Mouse (Mus musculus) lung, embryonic 14.5 days (tissue): Measurements from ENCODE around the gene Coq6. TPM values are rescaled to one million over a fixed set of nuclear protein-coding genes. Genes with fewer than 3 reads are reported as not detected.

Experiments
- ATAC-seq: fragments of 200-750 bp; cut with Nextera tagmentation; 2 replicates; pipeline ENCODE4 v1.8.0; 2017; ENCODE audit warnings: mild to moderate bottlenecking, moderate TSS enrichment, moderate library complexity; ENCODE audit not compliant: insufficient read depth
- DNase-seq: peaks from one replicate; pipeline ENCODE4 v3.0.0-alpha.2; 2015
- H3K27ac ChIP-seq: fragments of 300-500 bp; sonication (generic); 2 replicates; pipeline ENCODE4 v1.5.1; 2014; ENCODE audit warnings: low read depth, mild to moderate bottlenecking, moderate library complexity
- H3K27me3 ChIP-seq: fragments of 300-500 bp; sonication (generic); 2 replicates; pipeline ENCODE4 v1.6.1; 2014; ENCODE audit warnings: low read length, control low read depth; ENCODE audit not compliant: insufficient read depth
- H3K36me3 ChIP-seq: fragments of 300-500 bp; sonication (generic); 2 replicates; pipeline ENCODE4 v1.6.1; 2014; ENCODE audit warnings: control low read depth; ENCODE audit not compliant: insufficient read depth
- H3K4me1 ChIP-seq: fragments of 300-500 bp; sonication (generic); 2 replicates; pipeline ENCODE4 v1.6.1; 2014; ENCODE audit warnings: antibody characterized with exemption, control low read depth; ENCODE audit not compliant: insufficient read depth
- H3K4me2 ChIP-seq: fragments of 300-500 bp; sonication (generic); 2 replicates; pipeline ENCODE4 v1.6.1; 2014; ENCODE audit warnings: mild to moderate bottlenecking
- H3K4me3 ChIP-seq: fragments of 300-500 bp; sonication (generic); 2 replicates; pipeline ENCODE4 v1.5.1; 2014; ENCODE audit warnings: low read depth, low read length
- H3K9ac ChIP-seq: fragments of 300-500 bp; sonication (generic); 2 replicates; pipeline ENCODE4 v1.6.1; 2014
- H3K9me3 ChIP-seq: fragments of 300-500 bp; sonication (generic); 2 replicates; pipeline ENCODE4 v1.6.1; 2016; ENCODE audit warnings: low read depth, low read length, control low read depth
- CTCF ChIP-seq: IDR thresholded peaks from 2 replicates; pipeline ENCODE4 v1.5.1; 2016; ENCODE audit warnings: antibody characterized with exemption, low read depth
- WGBS: fragments of 180-500 bp; shearing (Covaris S2); extraction: QIAGEN DNeasy Blood & Tissue Kit; methylation state at CpG from one replicate; pipeline ENCODE4 v1.1.7; 2014; 5-methylcytosine and 5-hydroxymethylcytosine counted together
- polyA plus RNA-seq: library from polyadenylated mRNA; unstranded; fragments of >200 nt; fragmentation: Nextera tagmentation; extraction: Ambion mirVana; gene quantifications from 2 replicates; pipeline ENCODE4 v1.2.1, GENCODE M21; 2014

Gene Coq6
- polyA plus RNA-seq, 1 experiment from 2014 or later, result 51.1 TPM

- WGBS, result 80% methylated on average over 14 of the region's 14 CpGs
- TF ChIP-seq CTCF, result no peak
Observed at GRCm38 (mm10) chr12:84396947-84397679, 35.7 kb downstream of the Coq6 start.

GRCm38 (mm10) chr12:84397685-84398084 is 36.2 kb downstream of the Coq6 start:
- Histone ChIP-seq H3K4me1 (no peaks in the 10 kb centered on the region), H3K4me2 (no peak overlapping the region), H3K36me3 (no peaks in the 10 kb centered on the region), H3K27ac (no peak overlapping the region), H3K9me3 (no peaks in the 10 kb centered on the region), H3K9ac (no peak overlapping the region), H3K4me3 (no peak overlapping the region), H3K27me3 (no peaks in the 10 kb centered on the region)
- no peak for ATAC-seq
- no peak for TF ChIP-seq CTCF
- DNase-seq, result no peak

More at GRCm38 (mm10) chr12:84396947-84397679, 35.7 kb downstream of the Coq6 start:
- Histone ChIP-seq H3K36me3 (no peaks in the 10 kb centered on the region), H3K9me3 (no peaks in the 10 kb centered on the region), H3K27me3 (no peaks in the 10 kb centered on the region), H3K4me2 (no peak overlapping the region), H3K4me3 (no peak overlapping the region), H3K4me1 (no peaks in the 10 kb centered on the region), H3K27ac (no peak overlapping the region), H3K9ac (no peak overlapping the region)
- DNase-seq, result no peak
- ATAC-seq, result no peak

- WGBS, result 59% methylated on average over 5 of the region's 5 CpGs
- no peaks in the 10 kb centered on the region for H3K36me3 ChIP-seq
- H3K4me1 ChIP-seq, result no peaks in the 10 kb centered on the region
- no peak overlapping the region for H3K9ac ChIP-seq
- no peak overlapping the region for H3K4me2 ChIP-seq
- ATAC-seq, result no peak
- H3K27me3 ChIP-seq, result no peaks in the 10 kb centered on the region
- no peak overlapping the region for H3K27ac ChIP-seq
- no peaks in the 10 kb centered on the region for H3K9me3 ChIP-seq
- H3K4me3 ChIP-seq, result no peak overlapping the region
- no peak for TF ChIP-seq CTCF
- no peak for DNase-seq
Observed at GRCm38 (mm10) chr12:84398629-84399028, 37.2 kb downstream of the Coq6 start.

GRCm38 (mm10) chr12:84399135-84399534 is 37.7 kb downstream of the Coq6 start:
- Histone ChIP-seq H3K36me3 (no peaks in the 10 kb centered on the region), H3K27ac (no peak overlapping the region), H3K9ac (no peak overlapping the region), H3K9me3 (no peaks in the 10 kb centered on the region), H3K4me3 (no peak overlapping the region), H3K27me3 (no peaks in the 10 kb centered on the region), H3K4me1 (no peaks in the 10 kb centered on the region), H3K4me2 (no peak overlapping the region)
- ATAC-seq, result no peak
- TF ChIP-seq CTCF, result no peak
- DNase-seq, result no peak
- 67% methylated on average over 9 of the region's 9 CpGs for WGBS

GRCm38 (mm10) chr12:84399663-84400062 is 38.2 kb downstream of the Coq6 start:
- Histone ChIP-seq H3K9ac (no peak overlapping the region), H3K36me3 (no peaks in the 10 kb centered on the region), H3K9me3 (no peaks in the 10 kb centered on the region), H3K4me1 (no peaks in the 10 kb centered on the region), H3K4me3 (no peak overlapping the region), H3K27ac (no peak overlapping the region), H3K4me2 (no peak overlapping the region), H3K27me3 (no peaks in the 10 kb centered on the region)
- no peak for ATAC-seq
- no peak for DNase-seq
- WGBS, result 45% methylated on average over 9 of the region's 9 CpGs
- TF ChIP-seq CTCF, result no peak

GRCm38 (mm10) chr12:84400068-84400467 is 38.6 kb downstream of the Coq6 start:
- H3K36me3 ChIP-seq, result no peaks in the 10 kb centered on the region
- no peaks in the 10 kb centered on the region for H3K4me1 ChIP-seq
- TF ChIP-seq CTCF, result no peak
- H3K27ac ChIP-seq, result no peak overlapping the region
- no peaks in the 10 kb centered on the region for H3K27me3 ChIP-seq
- H3K9me3 ChIP-seq, result no peaks in the 10 kb centered on the region
- 68% methylated on average over 3 of the region's 3 CpGs for WGBS
- H3K4me3 ChIP-seq, result no peak overlapping the region
- no peak for ATAC-seq
- no peak overlapping the region for H3K4me2 ChIP-seq
- no peak overlapping the region for H3K9ac ChIP-seq
- DNase-seq, result no peak

GRCm38 (mm10) chr12:84400653-84401052 is 39.2 kb downstream of the Coq6 start:
- Histone ChIP-seq H3K9ac (no peak overlapping the region), H3K27me3 (no peaks in the 10 kb centered on the region), H3K9me3 (no peaks in the 10 kb centered on the region), H3K4me3 (no peak overlapping the region), H3K27ac (no peak overlapping the region), H3K36me3 (no peaks in the 10 kb centered on the region), H3K4me2 (no peak overlapping the region), H3K4me1 (no peaks in the 10 kb centered on the region)
- TF ChIP-seq CTCF, result no peak
- ATAC-seq (no peak), DNase-seq (no peak)
- 26% methylated on average over 3 of the region's 3 CpGs for WGBS
